7 mouse cellular contexts compared by ENCODE assay signal in the genomic region with DNA sequence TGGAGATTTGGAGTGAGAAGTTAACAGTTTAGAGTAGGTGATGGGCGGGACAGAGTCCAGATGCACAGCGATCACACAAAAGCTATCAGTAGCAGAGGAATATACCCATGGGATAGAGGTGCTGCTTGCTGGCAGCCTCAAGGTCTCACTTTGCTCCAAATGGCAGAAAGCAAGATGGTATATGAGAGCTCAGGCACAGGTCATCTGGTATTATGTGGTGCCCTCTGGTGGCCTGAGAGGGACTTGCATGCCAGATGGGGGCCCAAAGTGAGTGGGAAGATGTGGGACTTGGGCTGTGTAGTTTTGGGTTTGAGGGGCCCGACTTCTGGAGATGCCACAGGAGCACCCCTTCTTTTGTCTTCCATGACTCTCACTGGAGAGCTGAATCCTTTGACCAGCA.
A peak's percentile ranks its signal among the peaks of the same experiment; 100 is the strongest.
DNase-seq lines count a peak whose midpoint lies in the region; ATAC-seq and TF ChIP-seq lines count a peak whose summit lies in the region.

No protein-coding gene starts in this region.

- no peak overlapping the region for H3K27ac ChIP-seq in lung, postnatal 0 days (ENCODE audit: low read length)

- H3K9ac ChIP-seq in lung, postnatal 0 days (replicated peaks; ENCODE audit: low read depth), result no peak overlapping the region

- H3K4me2 ChIP-seq in lung, postnatal 0 days (replicated peaks; ENCODE audit: low read depth, low read length), result no peak overlapping the region

- no peaks in the 10 kb centered on the region for H3K9me3 ChIP-seq in E14TG2a.4 (ENCODE audit: low read length)
- no peaks in the 10 kb centered on the region for H3K9me3 ChIP-seq in lung, postnatal 0 days (ENCODE audit: low read length)

- peaks cover 69% of the 10 kb centered on the region for H3K36me3 ChIP-seq in E14TG2a.4 (ENCODE audit: insufficient read depth, low read length)
- no peaks in the 10 kb centered on the region for H3K36me3 ChIP-seq in lung, postnatal 0 days (ENCODE audit: insufficient read depth, low read length)

- WGBS in lung, postnatal 0 days, result 57% methylated on average over 3 of the region's 3 CpGs

- TF ChIP-seq EP300 in lung, postnatal 0 days (IDR thresholded peaks at IDR 0.05), result no peak

- peak; percentile 68 for DNase-seq in ZHBTc4 (ENCODE audit: low read depth, low spot score)
- peak; percentile 62 to 78 for DNase-seq in cerebellum, postnatal 4 days (ENCODE audit: low spot score in 2 of 2)
- DNase-seq in gastrocnemius, postnatal 4 days (ENCODE audit: low spot score in 2 of 2), result peak; percentile 28 to 52
- DNase-seq in kidney, postnatal 14 days, result peak; percentile 52
- peak; percentile 49 for DNase-seq in lung, postnatal 0 days (ENCODE audit: low spot score)
- peak; percentile 25 for DNase-seq in right cerebral cortex, postnatal 25 days

- ATAC-seq in lung, postnatal 0 days, result no peak

- TF ChIP-seq CTCF in E14TG2a.4 (conservative IDR thresholded peaks at IDR 0.05; ENCODE audit: low read length), result peak; percentile 86
- TF ChIP-seq CTCF in lung, postnatal 0 days (IDR thresholded peaks at IDR 0.05), result peak; percentile 89

- no peak overlapping the region for H3K4me3 ChIP-seq in E14TG2a.4 (replicated peaks; ENCODE audit: low read length)
- H3K4me3 ChIP-seq in lung, postnatal 0 days (ENCODE audit: low read depth, low read length), result no peak overlapping the region

- peaks cover 4% of the 10 kb centered on the region; the same call in 1 of the 2 replicates for H3K4me1 ChIP-seq in E14TG2a.4 (replicated peaks; ENCODE audit: low read depth, low read length)
- no peaks in the 10 kb centered on the region for H3K4me1 ChIP-seq in lung, postnatal 0 days (ENCODE audit: insufficient read depth, low read depth, low read length)

- no peaks in the 10 kb centered on the region for H3K27me3 ChIP-seq in E14TG2a.4 (ENCODE audit: insufficient read depth, low read length)
- no peaks in the 10 kb centered on the region for H3K27me3 ChIP-seq in lung, postnatal 0 days (replicated peaks; ENCODE audit: insufficient read depth, low read length)
